33 mouse cellular contexts compared by ENCODE assay signal in the genomic region with DNA sequence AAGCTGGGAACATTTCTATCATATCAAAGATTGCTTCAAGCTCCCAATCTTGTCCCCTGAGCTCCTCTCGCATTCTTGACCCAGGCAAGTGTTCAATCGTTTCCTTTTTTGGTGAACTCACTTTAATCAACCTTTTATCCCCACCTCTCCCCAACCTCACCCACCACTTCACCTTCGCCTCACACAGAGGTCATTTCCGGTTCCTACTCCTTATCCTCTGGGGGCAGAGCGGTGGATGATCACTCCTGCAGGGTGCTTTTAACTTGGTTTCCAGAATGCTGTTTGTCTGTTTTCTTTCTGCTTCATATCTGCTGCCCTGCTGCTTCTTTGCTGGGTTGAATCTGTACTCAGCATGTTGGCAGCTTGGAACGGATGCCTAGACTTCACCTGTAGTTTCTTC. TPM values are rescaled to one million over a fixed set of nuclear protein-coding genes. Genes with fewer than 3 reads are reported as not detected.
A peak's percentile ranks its signal among the peaks of the same experiment; 100 is the strongest.
DNase-seq lines count a peak whose midpoint lies in the region; ATAC-seq lines count a peak whose summit lies in the region.
"Had no signal": no experiment of that assay in that cellular context is flagged by ENCODE, and none has a peak within 500 bp of the region (broad histone marks: within the 10 kb centered on the region; RNA-seq: fewer than 3 reads in every experiment).

No protein-coding gene starts in this region.

- H3K9me3 ChIP-seq in heart, embryonic 10.5 days, result no peaks in the 10 kb centered on the region
- H3K9me3 ChIP-seq: embryonic facial prominence, embryonic 15.5 days; forebrain, embryonic 15.5 days; hindbrain, embryonic 15.5 days; kidney, embryonic 15.5 days; midbrain, embryonic 13.5 days had no signal

- no peak for ATAC-seq in megakaryocyte progenitor cell, adult 5-6 weeks (replicated peaks; ENCODE audit: poor library complexity)
- ATAC-seq: forebrain, embryonic 15.5 days; midbrain, embryonic 13.5 days had no signal

- DNase-seq in heart, embryonic 10.5 days (ENCODE audit: low spot score), result peak; percentile 35
- no peak for DNase-seq in heart, adult 9 months (ENCODE audit: low spot score in 2 of 2)
- peak; percentile 14 for DNase-seq in CD4-positive, CD25-positive, alpha-beta regulatory T cell, adult 2 months (ENCODE audit: low read depth, low spot score)
- DNase-seq in ZHBTc4 (ENCODE audit: low read depth, low spot score), result peak; percentile 34
- DNase-seq in naive thymus-derived CD4-positive, alpha-beta T cell, adult 2 months (ENCODE audit: low read depth), result peak; percentile 13
- no peak for DNase-seq in right cerebral cortex, postnatal 14 days
- DNase-seq in cerebellum, postnatal 14 days, result no peak
- DNase-seq: adrenal gland, adult 2 months; cerebellum, adult 8-10 months; gastrocnemius, postnatal 36 days; kidney, adult 11 months; layer of hippocampus, postnatal 36 days; lung, adult 18-20 months; lung, postnatal 10 days; right cerebral cortex, postnatal 4 days; thymus, postnatal 14 days had no signal

- H3K36me3 ChIP-seq in heart, embryonic 10.5 days, result no peaks in the 10 kb centered on the region
- H3K36me3 ChIP-seq: embryonic facial prominence, embryonic 15.5 days; forebrain, embryonic 15.5 days; hindbrain, embryonic 15.5 days; kidney, embryonic 15.5 days; midbrain, embryonic 13.5 days had no signal

- H3K27me3 ChIP-seq in heart, embryonic 10.5 days (ENCODE audit: insufficient read depth, poor library complexity, severe bottlenecking), result no peaks in the 10 kb centered on the region
- H3K27me3 ChIP-seq: embryonic facial prominence, embryonic 15.5 days; forebrain, embryonic 15.5 days; hindbrain, embryonic 15.5 days; kidney, embryonic 15.5 days; midbrain, embryonic 13.5 days had no signal

- 0 out of 2 replicates have a peak, but pooled peaks cover 5% of the 10 kb centered on the region for H3K4me1 ChIP-seq in heart, embryonic 10.5 days
- H3K4me1 ChIP-seq: forebrain, embryonic 15.5 days; hindbrain, embryonic 15.5 days; midbrain, embryonic 13.5 days had no signal

- H3K4me3 ChIP-seq in heart, embryonic 10.5 days, result no peak overlapping the region
- H3K4me3 ChIP-seq: embryonic facial prominence, embryonic 15.5 days; forebrain, embryonic 15.5 days; hindbrain, embryonic 15.5 days; kidney, embryonic 15.5 days; midbrain, embryonic 13.5 days had no signal

- 46% methylated on average over 6 of the region's 6 CpGs for WGBS in heart, embryonic 10.5 days

- no peak overlapping the region for H3K27ac ChIP-seq in heart, embryonic 10.5 days
- H3K27ac ChIP-seq: embryonic facial prominence, embryonic 15.5 days; forebrain, embryonic 15.5 days; hindbrain, embryonic 15.5 days; kidney, embryonic 15.5 days; midbrain, embryonic 13.5 days had no signal

RNA-seq across cellular contexts. Expression of a gene that starts 1.5 kb away (rescaled TPM):
- not detected in 2 replicates for polyA plus RNA-seq in heart, embryonic 10.5 days (2016; fragmentation: Nextera tagmentation; extraction: Ambion mirVana)
- total RNA-seq in megakaryocyte progenitor cell, adult 5-6 weeks (2015), result 0.49 and 1.2 TPM in 2 replicates
- 0.12 and 0.74 TPM in 2 replicates for total RNA-seq in megakaryocyte progenitor cell, adult 5-6 weeks (2017)
- total RNA-seq: adrenal gland, adult 2 months; gastrocnemius, postnatal 36 days had no signal
- polyA plus RNA-seq: forebrain, embryonic 15.5 days; neural tube, embryonic 11.5 days had no signal

RNA-seq across cellular contexts. Expression of a gene that starts 20.0 kb away (rescaled TPM):
- polyA plus RNA-seq in heart, embryonic 10.5 days (2016; fragmentation: Nextera tagmentation; extraction: Ambion mirVana), result not detected in 2 replicates
- 0.20 TPM in 1 of 2 replicates, not detected in the other for total RNA-seq in megakaryocyte progenitor cell, adult 5-6 weeks (2015)
- 0.21 and 0.88 TPM in 2 replicates for total RNA-seq in megakaryocyte progenitor cell, adult 5-6 weeks (2017)
- total RNA-seq: gastrocnemius, postnatal 36 days; layer of hippocampus, postnatal 36 days; left cerebral cortex, postnatal 10 days; monocyte, adult 5-6 weeks had no signal
- polyA plus RNA-seq: midbrain, embryonic 13.5 days; neural tube, embryonic 11.5 days had no signal

RNA-seq across cellular contexts. Expression of a gene that starts 57.9 kb away (rescaled TPM):
- not detected in 2 replicates for polyA plus RNA-seq in heart, embryonic 10.5 days (2016; fragmentation: Nextera tagmentation; extraction: Ambion mirVana)
- total RNA-seq in megakaryocyte progenitor cell, adult 5-6 weeks (2015), result 0.05 TPM in 1 of 2 replicates, not detected in the other
- total RNA-seq in megakaryocyte progenitor cell, adult 5-6 weeks (2017), result not detected in 2 replicates
- total RNA-seq: adrenal gland, adult 2 months; adrenal gland, postnatal 4 days; common myeloid progenitor, adult 5-6 weeks; gastrocnemius, postnatal 36 days; hematopoietic stem cell, adult 5-6 weeks; layer of hippocampus, postnatal 36 days; liver, adult 2 months; megakaryocyte, adult 5-6 weeks had no signal
- polyA plus RNA-seq: adrenal gland, adult 2 months; embryonic facial prominence, embryonic 15.5 days; forebrain, embryonic 15.5 days; heart, postnatal 0 days; hindbrain, embryonic 15.5 days; kidney, embryonic 15.5 days; limb, embryonic 11.5 days; midbrain, embryonic 13.5 days; neural tube, embryonic 11.5 days; stomach, embryonic 14.5 days had no signal

Comparison
In these comparisons a context has a peak if more than half of its experiments do, and no peak if none do; other contexts are left out.
1. DNase-seq: peak in heart, embryonic 10.5 days (single experiment), CD4-positive, CD25-positive, alpha-beta regulatory T cell, adult 2 months (single experiment), ZHBTc4 (single experiment) and naive thymus-derived CD4-positive, alpha-beta T cell, adult 2 months (single experiment); none in heart, adult 9 months (0 of 2), right cerebral cortex, postnatal 14 days (single experiment) and cerebellum, postnatal 14 days (0 of 2).